Mouse (Mus musculus): ENCODE measurements at regions not wholly inside any gene's neighbourhood (a gene's known extent, or its start where the extent isn't known, plus 50 kb on each side); places are given as distances from the start of the nearest gene placed in this dataset.
"Not testable (repeated sequence)": the region's sequence is repeated elsewhere in the genome, so short reads cannot be mapped to it uniquely, and the experiment has no call there.

GRCm38 (mm10) chr5:40908803-40909202 is 799.2 kb downstream of the Rab28 start:
- DNase-seq (ENCODE audit: low spot score in 2 of 2), result no peak

GRCm38 (mm10) chr5:40901742-40902141 is 806.2 kb downstream of the Rab28 start:
- no peak for DNase-seq (ENCODE audit: low spot score in 2 of 2)

- no peak for DNase-seq (ENCODE audit: low spot score in 2 of 2)
Observed at GRCm38 (mm10) chr5:40882886-40883285, 825.1 kb downstream of the Rab28 start.

GRCm38 (mm10) chr5:40877756-40878155 is 830.2 kb downstream of the Rab28 start:
- no peak for DNase-seq (ENCODE audit: low spot score in 2 of 2)

GRCm38 (mm10) chr5:40862349-40862748 is 845.6 kb downstream of the Rab28 start:
- DNase-seq (ENCODE audit: low spot score in 2 of 2), result not testable (repeated sequence)

Measured in adrenal gland, postnatal 4 days (tissue).